Mouse (Mus musculus): Measurements from ENCODE around the gene Psd4. TPM values are rescaled to one million over a fixed set of nuclear protein-coding genes. Genes with fewer than 3 reads are reported as not detected.

Psd4 gene
- polyA plus RNA-seq, 1 experiment from 2014 or later = 1.2 TPM

GRCm38 (mm10) chr2:24413172-24413571, 45.8 kb downstream of the Psd4 start:
- Histone ChIP-seq H3K27me3 (ENCODE audit: control insufficient read depth, insufficient read depth, low read length) (no peaks in the 10 kb centered on the region), H3K27ac (replicated peaks in 1 of 2; ENCODE audit: control insufficient read depth in 1 of 2, insufficient read depth in 1 of 2, low read depth in 2 of 2, low read length in 2 of 2) (no peak overlapping the region), H3K4me3 (ENCODE audit: control insufficient read depth in 1 of 2, insufficient read depth in 1 of 2, low read depth in 1 of 2, low read length in 2 of 2) (no peak overlapping the region), H3K4me2 (ENCODE audit: low read length) (no peak overlapping the region), H3K36me3 (ENCODE audit: control insufficient read depth, insufficient read depth, low read length) (no peaks in the 10 kb centered on the region), H3K4me1 (ENCODE audit: control insufficient read depth in 2 of 2, insufficient read depth in 2 of 2, low read length in 2 of 2) (no peaks in the 10 kb centered on the region), H3K9ac (ENCODE audit: low read length) (no peak overlapping the region), H3K9me3 (ENCODE audit: control insufficient read depth, low read length) (no peaks in the 10 kb centered on the region)
- WGBS = 86% methylated on average over 3 of the region's 3 CpGs
- ATAC-seq (ENCODE audit: insufficient number of reproducible peaks, insufficient read depth, low FRiP score, low read depth) = no peak

- H3K4me1 ChIP-seq (ENCODE audit: control insufficient read depth in 2 of 2, insufficient read depth in 2 of 2, low read length in 2 of 2) = no peaks in the 10 kb centered on the region
- 71% methylated on average over 4 of the region's 4 CpGs for WGBS
- no peak overlapping the region for H3K9ac ChIP-seq (ENCODE audit: low read length)
- H3K4me3 ChIP-seq (ENCODE audit: control insufficient read depth in 1 of 2, insufficient read depth in 1 of 2, low read depth in 1 of 2, low read length in 2 of 2) = no peak overlapping the region
- no peak overlapping the region for H3K27ac ChIP-seq (replicated peaks in 1 of 2; ENCODE audit: control insufficient read depth in 1 of 2, insufficient read depth in 1 of 2, low read depth in 2 of 2, low read length in 2 of 2)
- H3K36me3 ChIP-seq (ENCODE audit: control insufficient read depth, insufficient read depth, low read length) = no peaks in the 10 kb centered on the region
- no peaks in the 10 kb centered on the region for H3K9me3 ChIP-seq (ENCODE audit: control insufficient read depth, low read length)
- ATAC-seq (ENCODE audit: insufficient number of reproducible peaks, insufficient read depth, low FRiP score, low read depth) = no peak
- no peaks in the 10 kb centered on the region for H3K27me3 ChIP-seq (ENCODE audit: control insufficient read depth, insufficient read depth, low read length)
- no peak overlapping the region for H3K4me2 ChIP-seq (ENCODE audit: low read length)
Observed at GRCm38 (mm10) chr2:24413677-24414076, 46.3 kb downstream of the Psd4 start.

GRCm38 (mm10) chr2:24416668-24417067, 49.3 kb downstream of the Psd4 start:
- Histone ChIP-seq H3K27ac (replicated peaks in 1 of 2; ENCODE audit: control insufficient read depth in 1 of 2, insufficient read depth in 1 of 2, low read depth in 2 of 2, low read length in 2 of 2) (no peak overlapping the region), H3K4me2 (ENCODE audit: low read length) (no peak overlapping the region), H3K9ac (ENCODE audit: low read length) (no peak overlapping the region), H3K36me3 (ENCODE audit: control insufficient read depth, insufficient read depth, low read length) (no peaks in the 10 kb centered on the region), H3K27me3 (ENCODE audit: control insufficient read depth, insufficient read depth, low read length) (no peaks in the 10 kb centered on the region), H3K4me3 (ENCODE audit: control insufficient read depth in 1 of 2, insufficient read depth in 1 of 2, low read depth in 1 of 2, low read length in 2 of 2) (no peak overlapping the region), H3K9me3 (ENCODE audit: control insufficient read depth, low read length) (no peaks in the 10 kb centered on the region), H3K4me1 (ENCODE audit: control insufficient read depth in 2 of 2, insufficient read depth in 2 of 2, low read length in 2 of 2) (no peaks in the 10 kb centered on the region)
- ATAC-seq (ENCODE audit: insufficient number of reproducible peaks, insufficient read depth, low FRiP score, low read depth) = no peak
- 12% methylated on average over 9 of the region's 9 CpGs for WGBS

- Histone ChIP-seq H3K9ac (ENCODE audit: low read length) (no peak overlapping the region), H3K4me3 (ENCODE audit: control insufficient read depth in 1 of 2, insufficient read depth in 1 of 2, low read depth in 1 of 2, low read length in 2 of 2) (no peak overlapping the region), H3K27me3 (ENCODE audit: control insufficient read depth, insufficient read depth, low read length) (no peaks in the 10 kb centered on the region), H3K4me1 (ENCODE audit: control insufficient read depth in 2 of 2, insufficient read depth in 2 of 2, low read length in 2 of 2) (no peaks in the 10 kb centered on the region), H3K9me3 (ENCODE audit: control insufficient read depth, low read length) (no peaks in the 10 kb centered on the region), H3K27ac (replicated peaks in 1 of 2; ENCODE audit: control insufficient read depth in 1 of 2, insufficient read depth in 1 of 2, low read depth in 2 of 2, low read length in 2 of 2) (no peak overlapping the region), H3K4me2 (ENCODE audit: low read length) (no peak overlapping the region), H3K36me3 (ENCODE audit: control insufficient read depth, insufficient read depth, low read length) (no peaks in the 10 kb centered on the region)
- 10% methylated on average over 2 of the region's 2 CpGs for whole genome bisulfite sequencing
- ATAC-seq (ENCODE audit: insufficient number of reproducible peaks, insufficient read depth, low FRiP score, low read depth) = no peak
Observed at GRCm38 (mm10) chr2:24417106-24417505, 49.7 kb downstream of the Psd4 start.

GRCm38 (mm10) chr2:24417564-24417963, 50.2 kb downstream of the Psd4 start:
- Histone ChIP-seq H3K4me3 (ENCODE audit: control insufficient read depth in 1 of 2, insufficient read depth in 1 of 2, low read depth in 1 of 2, low read length in 2 of 2) (no peak overlapping the region), H3K36me3 (ENCODE audit: control insufficient read depth, insufficient read depth, low read length) (no peaks in the 10 kb centered on the region), H3K4me2 (ENCODE audit: low read length) (no peak overlapping the region), H3K27ac (replicated peaks in 1 of 2; ENCODE audit: control insufficient read depth in 1 of 2, insufficient read depth in 1 of 2, low read depth in 2 of 2, low read length in 2 of 2) (no peak overlapping the region), H3K4me1 (ENCODE audit: control insufficient read depth in 2 of 2, insufficient read depth in 2 of 2, low read length in 2 of 2) (no peaks in the 10 kb centered on the region), H3K9me3 (ENCODE audit: control insufficient read depth, low read length) (no peaks in the 10 kb centered on the region), H3K27me3 (ENCODE audit: control insufficient read depth, insufficient read depth, low read length) (no peaks in the 10 kb centered on the region), H3K9ac (ENCODE audit: low read length) (no peak overlapping the region)
- ATAC-seq (ENCODE audit: insufficient number of reproducible peaks, insufficient read depth, low FRiP score, low read depth) = no peak
- 70% methylated on average over 4 of the region's 4 CpGs for WGBS

- Histone ChIP-seq H3K27ac (replicated peaks in 1 of 2; ENCODE audit: control insufficient read depth in 1 of 2, insufficient read depth in 1 of 2, low read depth in 2 of 2, low read length in 2 of 2) (no peak overlapping the region), H3K4me2 (ENCODE audit: low read length) (no peak overlapping the region), H3K27me3 (ENCODE audit: control insufficient read depth, insufficient read depth, low read length) (no peaks in the 10 kb centered on the region), H3K4me3 (ENCODE audit: control insufficient read depth in 1 of 2, insufficient read depth in 1 of 2, low read depth in 1 of 2, low read length in 2 of 2) (no peak overlapping the region), H3K4me1 (ENCODE audit: control insufficient read depth in 2 of 2, insufficient read depth in 2 of 2, low read length in 2 of 2) (no peaks in the 10 kb centered on the region), H3K9me3 (ENCODE audit: control insufficient read depth, low read length) (no peaks in the 10 kb centered on the region), H3K9ac (ENCODE audit: low read length) (no peak overlapping the region), H3K36me3 (ENCODE audit: control insufficient read depth, insufficient read depth, low read length) (no peaks in the 10 kb centered on the region)
- WGBS = 85% methylated on average over 6 of the region's 6 CpGs
- ATAC-seq (ENCODE audit: insufficient number of reproducible peaks, insufficient read depth, low FRiP score, low read depth) = no peak
Observed at GRCm38 (mm10) chr2:24421211-24421863, 54.0 kb downstream of the Psd4 start.

- no peaks in the 10 kb centered on the region for H3K4me1 ChIP-seq (ENCODE audit: control insufficient read depth in 2 of 2, insufficient read depth in 2 of 2, low read length in 2 of 2)
- H3K9me3 ChIP-seq (ENCODE audit: control insufficient read depth, low read length) = no peaks in the 10 kb centered on the region
- WGBS = 54% methylated on average over 3 of the region's 3 CpGs
- H3K4me3 ChIP-seq (ENCODE audit: control insufficient read depth in 1 of 2, insufficient read depth in 1 of 2, low read depth in 1 of 2, low read length in 2 of 2) = no peak overlapping the region
- no peaks in the 10 kb centered on the region for H3K27me3 ChIP-seq (ENCODE audit: control insufficient read depth, insufficient read depth, low read length)
- no peaks in the 10 kb centered on the region for H3K36me3 ChIP-seq (ENCODE audit: control insufficient read depth, insufficient read depth, low read length)
- no peak overlapping the region for H3K9ac ChIP-seq (ENCODE audit: low read length)
- H3K27ac ChIP-seq (replicated peaks in 1 of 2; ENCODE audit: control insufficient read depth in 1 of 2, insufficient read depth in 1 of 2, low read depth in 2 of 2, low read length in 2 of 2) = no peak overlapping the region
- ATAC-seq (ENCODE audit: insufficient number of reproducible peaks, insufficient read depth, low FRiP score, low read depth) = no peak
- no peak overlapping the region for H3K4me2 ChIP-seq (ENCODE audit: low read length)
Observed at GRCm38 (mm10) chr2:24422815-24423214, 55.4 kb downstream of the Psd4 start.

- Histone ChIP-seq H3K9me3 (ENCODE audit: control insufficient read depth, low read length) (no peaks in the 10 kb centered on the region), H3K27me3 (ENCODE audit: control insufficient read depth, insufficient read depth, low read length) (no peaks in the 10 kb centered on the region), H3K27ac (replicated peaks in 1 of 2; ENCODE audit: control insufficient read depth in 1 of 2, insufficient read depth in 1 of 2, low read depth in 2 of 2, low read length in 2 of 2) (no peak overlapping the region), H3K4me3 (ENCODE audit: control insufficient read depth in 1 of 2, insufficient read depth in 1 of 2, low read depth in 1 of 2, low read length in 2 of 2) (no peak overlapping the region), H3K9ac (ENCODE audit: low read length) (no peak overlapping the region), H3K36me3 (ENCODE audit: control insufficient read depth, insufficient read depth, low read length) (no peaks in the 10 kb centered on the region), H3K4me1 (ENCODE audit: control insufficient read depth in 2 of 2, insufficient read depth in 2 of 2, low read length in 2 of 2) (no peaks in the 10 kb centered on the region), H3K4me2 (ENCODE audit: low read length) (no peak overlapping the region)
- 67% methylated on average over 2 of the region's 2 CpGs for WGBS
- no peak for ATAC-seq (ENCODE audit: insufficient number of reproducible peaks, insufficient read depth, low FRiP score, low read depth)
Observed at GRCm38 (mm10) chr2:24425630-24426029, 58.2 kb downstream of the Psd4 start.
